Mouse (Mus musculus) A20 (cell line): Measurements from ENCODE around the gene Inpp5d.

ENCODE experiments used
- DNase-seq: peaks from one replicate; pipeline ENCODE4 v3.0.0-alpha.2; 2011; ENCODE audit warnings: low read depth, low spot score

The Inpp5d gene

GRCm38 (mm10) chr1:87699890-87700448 lies 79.9 kb downstream of the Inpp5d start:
- no peak for DNase-seq

GRCm38 (mm10) chr1:87704230-87704629 lies 84.1 kb downstream of the Inpp5d start:
- DNase-seq: no peak

GRCm38 (mm10) chr1:87706361-87706760 lies 86.2 kb downstream of the Inpp5d start:
- no peak for DNase-seq

- DNase-seq: no peak
Measured at GRCm38 (mm10) chr1:87709020-87709419, 88.9 kb downstream of the Inpp5d start.

GRCm38 (mm10) chr1:87709661-87710270 lies 89.7 kb downstream of the Inpp5d start:
- DNase-seq: no peak

- no peak for DNase-seq
Measured at GRCm38 (mm10) chr1:87711938-87712613, 92.0 kb downstream of the Inpp5d start.

GRCm38 (mm10) chr1:87712614-87712971 lies 92.5 kb downstream of the Inpp5d start:
- DNase-seq: no peak

GRCm38 (mm10) chr1:87721382-87721781 lies 101.3 kb downstream of the Inpp5d start:
- peak; percentile 12 for DNase-seq

GRCm38 (mm10) chr1:87722081-87722480 lies 102.0 kb downstream of the Inpp5d start:
- DNase-seq: no peak

GRCm38 (mm10) chr1:87723351-87723750 lies 103.2 kb downstream of the Inpp5d start:
- DNase-seq: peak; percentile 8

- DNase-seq: no peak
Measured at GRCm38 (mm10) chr1:87729070-87729469, 109.0 kb downstream of the Inpp5d start.

GRCm38 (mm10) chr1:87729850-87730249 lies 109.7 kb downstream of the Inpp5d start:
- DNase-seq: no peak

GRCm38 (mm10) chr1:87730271-87730670 lies 110.2 kb downstream of the Inpp5d start:
- DNase-seq: no peak

GRCm38 (mm10) chr1:87733212-87733611 lies 113.1 kb downstream of the Inpp5d start:
- DNase-seq: no peak

GRCm38 (mm10) chr1:87734153-87734552 lies 114.0 kb downstream of the Inpp5d start:
- DNase-seq: no peak

GRCm38 (mm10) chr1:87740584-87741290 lies 120.6 kb downstream of the Inpp5d start:
- DNase-seq: no peak

GRCm38 (mm10) chr1:87749360-87749973 lies 129.4 kb downstream of the Inpp5d start:
- DNase-seq: no peak

GRCm38 (mm10) chr1:87755641-87756470 lies 135.7 kb downstream of the Inpp5d start, which contains the start of gene Atg16l1:
Gene Atg16l1 (plus strand): TSS chr1:87755870.
- DNase-seq: peak; percentile 98

GRCm38 (mm10) chr1:87763821-87764220 lies 143.7 kb downstream of the Inpp5d start:
- DNase-seq: no peak

GRCm38 (mm10) chr1:87765741-87766140 lies 145.6 kb downstream of the Inpp5d start:
- no peak for DNase-seq

GRCm38 (mm10) chr1:87766233-87766632 lies 146.1 kb downstream of the Inpp5d start:
- peak; percentile 81 for DNase-seq
